Mouse (Mus musculus) lung, adult 2 months (tissue): ENCODE measurements at regions not wholly inside any gene's neighbourhood (a gene's known extent, or its start where the extent isn't known, plus 50 kb on each side); places are given as distances from the start of the nearest gene placed in this dataset.

Source experiments
- DNase-seq: peaks from one replicate; pipeline ENCODE4 v3.0.0; 2022
- H3K4me1 ChIP-seq: fragments of 200-500 bp; 2 replicates; pipeline ENCODE4 v1.6.1; 2011; ENCODE audit warnings: low read length; ENCODE audit not compliant: control insufficient read depth, insufficient read depth
- H3K4me3 ChIP-seq: fragments of 200-500 bp; replicated peaks from 2 replicates; pipeline ENCODE3; 2011; ENCODE audit warnings: low read depth, mild to moderate bottlenecking, control low read depth, low read length; ENCODE audit errors: extremely low read depth
- CTCF ChIP-seq: fragments of 200-500 bp; IDR thresholded peaks from 2 replicates; pipeline ENCODE4 v1.5.1; 2011; ENCODE audit warnings: mild to moderate bottlenecking, low read length, control low read depth; ENCODE audit not compliant: insufficient read depth
- POLR2A ChIP-seq: fragments of 200-500 bp; IDR thresholded peaks from 2 replicates; pipeline ENCODE4 v1.6.1; 2011; ENCODE audit warnings: low read depth, mild to moderate bottlenecking, control low read depth, low read length, borderline replicate concordance; ENCODE audit errors: extremely low read depth
- WGBS: fragments of 180-500 bp; shearing (Covaris S2); methylation state at CpG from one replicate; pipeline ENCODE4 v1.1.7; 2018; 5-methylcytosine and 5-hydroxymethylcytosine counted together

- no peak for DNase-seq
- TF ChIP-seq CTCF = no peak
- Histone ChIP-seq H3K4me3 (no peak overlapping the region), H3K4me1 (no peaks in the 10 kb centered on the region)
- WGBS = 78% methylated on average over 2 of the region's 2 CpGs
Measured at GRCm38 (mm10) chr6:73401059-73401458, 68.4 kb downstream of the 4931417E11Rik start.

GRCm38 (mm10) chr6:73389301-73389700 lies 80.2 kb downstream of the 4931417E11Rik start:
- 55% methylated on average over 6 of the region's 6 CpGs for WGBS

GRCm38 (mm10) chr6:73386261-73386660 lies 83.2 kb downstream of the 4931417E11Rik start:
- Histone ChIP-seq H3K4me3 (no peak overlapping the region), H3K4me1 (no peaks in the 10 kb centered on the region)
- TF ChIP-seq POLR2A = no peak
- TF ChIP-seq CTCF = no peak
- DNase-seq = no peak
- WGBS = 81% methylated on average over 3 of the region's 3 CpGs

More at GRCm38 (mm10) chr6:73389301-73389700, 80.2 kb downstream of the 4931417E11Rik start:
- no peak for DNase-seq
- H3K4me1 ChIP-seq = no peaks in the 10 kb centered on the region
- TF ChIP-seq CTCF = no peak
- no peak for TF ChIP-seq POLR2A
- H3K4me3 ChIP-seq = no peak overlapping the region

GRCm38 (mm10) chr6:73379825-73380224 lies 89.6 kb downstream of the 4931417E11Rik start:
- no peak for DNase-seq
- no peak for TF ChIP-seq CTCF
- no peak for TF ChIP-seq POLR2A
- 56% methylated on average over 5 of the region's 5 CpGs for WGBS
- Histone ChIP-seq H3K4me3 (no peak overlapping the region), H3K4me1 (no peaks in the 10 kb centered on the region)

GRCm38 (mm10) chr6:73377884-73378283 lies 91.6 kb downstream of the 4931417E11Rik start:
- Histone ChIP-seq H3K4me1 (no peaks in the 10 kb centered on the region), H3K4me3 (no peak overlapping the region)
- no peak for DNase-seq
- 85% methylated on average over 8 of the region's 8 CpGs for WGBS
- TF ChIP-seq POLR2A = no peak
- TF ChIP-seq CTCF = no peak

- TF ChIP-seq POLR2A (no peak), CTCF (no peak)
- no peak for DNase-seq
- no peak overlapping the region for H3K4me3 ChIP-seq
- WGBS = 95% methylated on average over 11 of the region's 11 CpGs
- no peaks in the 10 kb centered on the region for H3K4me1 ChIP-seq
Measured at GRCm38 (mm10) chr6:73376291-73376690, 93.2 kb downstream of the 4931417E11Rik start.

GRCm38 (mm10) chr6:73372901-73373300 lies 96.6 kb downstream of the 4931417E11Rik start:
- peaks cover 3% of the 10 kb centered on the region; the same call in 1 of the 2 replicates for H3K4me1 ChIP-seq
- WGBS = 72% methylated on average over 5 of the region's 5 CpGs
- no peak for TF ChIP-seq POLR2A
- TF ChIP-seq CTCF = no peak
- DNase-seq = no peak
- H3K4me3 ChIP-seq = no peak overlapping the region

- DNase-seq = no peak
- TF ChIP-seq CTCF (no peak), POLR2A (no peak)
- H3K4me3 ChIP-seq = no peak overlapping the region
- WGBS = 91% methylated on average over 5 of the region's 5 CpGs
- peaks cover 4% of the 10 kb centered on the region; the same call in 1 of the 2 replicates for H3K4me1 ChIP-seq
Measured at GRCm38 (mm10) chr6:73371866-73372265, 97.6 kb downstream of the 4931417E11Rik start.

- Histone ChIP-seq H3K4me3 (no peak overlapping the region), H3K4me1 (peaks cover 4% of the 10 kb centered on the region; the same call in 1 of the 2 replicates)
- no peak for DNase-seq
- WGBS = 87% methylated on average over 4 of the region's 4 CpGs
- no peak for TF ChIP-seq CTCF
- TF ChIP-seq POLR2A = no peak
Measured at GRCm38 (mm10) chr6:73370901-73371300, 98.6 kb downstream of the 4931417E11Rik start.

- 15% methylated on average over 6 of the region's 6 CpGs for WGBS
- no peak for DNase-seq
- no peak overlapping the region for H3K4me3 ChIP-seq
Measured at GRCm38 (mm10) chr6:73368836-73369141, 100.7 kb downstream of the 4931417E11Rik start.

GRCm38 (mm10) chr6:73368047-73368835 lies 101.2 kb downstream of the 4931417E11Rik start:
- WGBS = 12% methylated on average over 21 of the region's 21 CpGs
- H3K4me1 ChIP-seq = peaks cover 4% of the 10 kb centered on the region; the same call in 1 of the 2 replicates
- DNase-seq = no peak
- peak overlapping the region; percentile 9 for H3K4me3 ChIP-seq
- TF ChIP-seq CTCF (no peak), POLR2A (no peak)

More at GRCm38 (mm10) chr6:73368836-73369141, 100.7 kb downstream of the 4931417E11Rik start:
- peaks cover 4% of the 10 kb centered on the region; the same call in 1 of the 2 replicates for H3K4me1 ChIP-seq
- no peak for TF ChIP-seq CTCF
- TF ChIP-seq POLR2A = no peak
